Mouse (Mus musculus): ENCODE results near the gene Slc22a2.

- TF ChIP-seq CTCF (IDR thresholded peaks at IDR 0.05; ENCODE audit: low read depth) (no peak), EP300 (IDR thresholded peaks at IDR 0.05; ENCODE audit: low read depth) (no peak)
Measured at GRCm38 (mm10) chr17:12583991-12584390, at the start of gene Slc22a2.
